Mouse (Mus musculus) liver, adult 2 months (tissue): ENCODE results near the gene Arhgef25.

Source experiments
- CTCF ChIP-seq: fragments of 200-500 bp; IDR thresholded peaks from 2 replicates; pipeline ENCODE4 v1.5.1; 2011; ENCODE audit warnings: low read depth, low read length, control low read depth
- POLR2A ChIP-seq: fragments of 200-500 bp; IDR thresholded peaks from 2 replicates; pipeline ENCODE4 v1.6.1; 2011; ENCODE audit warnings: low read length, control low read depth; ENCODE audit not compliant: insufficient read depth; ENCODE audit errors: extremely low read depth

DNA sequence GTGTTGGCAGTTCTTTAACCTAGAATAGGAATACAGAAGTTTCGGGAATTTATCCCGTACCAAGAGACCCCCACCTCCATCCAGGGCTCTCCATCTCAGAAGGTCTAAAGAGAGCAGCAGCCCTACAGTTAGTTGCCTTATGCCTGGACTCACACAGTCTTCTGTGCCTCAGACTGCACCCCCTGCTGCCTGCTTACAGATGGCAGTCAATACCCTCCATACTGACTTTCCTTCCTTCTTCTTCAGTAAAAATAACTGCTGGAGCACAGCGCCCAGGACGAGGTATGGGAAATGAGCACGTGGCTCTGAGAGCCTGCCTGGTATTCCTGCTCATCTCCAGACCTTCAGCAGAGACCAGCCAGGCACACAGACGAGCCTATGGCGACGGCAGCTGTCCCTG is 10.4 kb upstream of the Arhgef25 start:
- TF ChIP-seq CTCF = no peak
- no peak for TF ChIP-seq POLR2A
